Mouse (Mus musculus): ENCODE measurements around the gene Stx1a.

DNA sequence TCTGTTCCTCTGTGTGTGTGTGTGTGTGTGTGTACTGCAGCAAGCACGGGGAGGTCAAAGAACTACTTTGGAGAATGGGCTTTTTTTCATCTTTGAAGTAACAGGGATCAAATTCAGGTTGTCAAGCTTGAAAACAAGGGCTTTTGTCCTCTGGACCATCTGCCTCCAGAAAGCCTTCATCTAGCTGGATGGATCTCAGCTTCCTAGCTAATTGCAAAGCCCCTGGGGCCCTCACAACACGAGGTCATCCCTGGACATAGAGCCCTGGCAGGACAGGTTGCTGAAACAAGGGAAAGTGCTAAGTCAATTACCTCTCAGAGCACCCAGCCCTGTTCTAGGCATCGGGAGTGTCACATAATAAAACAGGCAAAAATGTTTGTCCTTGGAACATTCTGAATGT lies 39.5 kb upstream of the Stx1a start:
- TF ChIP-seq CTCF (IDR thresholded peaks at IDR 0.05; ENCODE audit: borderline replicate concordance, insufficient read depth, low read length) (no peak), POLR2A (IDR thresholded peaks at IDR 0.05; ENCODE audit: low read depth, low read length) (no peak)
